Mouse (Mus musculus) heart, embryonic 16.5 days (tissue): ENCODE results near the gene Gria3. TPM values are rescaled to one million over a fixed set of nuclear protein-coding genes. Genes with fewer than 3 reads are reported as not detected.

Experiments used
- ATAC-seq: fragments of 200-750 bp; cut with Nextera tagmentation; replicated peaks from 2 replicates; pipeline ENCODE4 v1.8.0; 2017; ENCODE audit warnings: moderate number of reproducible peaks; ENCODE audit not compliant: insufficient read depth, low FRiP score; ENCODE audit errors: extremely low read depth
- H3K27ac ChIP-seq: fragments of 300-500 bp; sonication (generic); 2 replicates; pipeline ENCODE4 v1.5.1; 2014; ENCODE audit warnings: mild to moderate bottlenecking, low read length, control low read depth, moderate library complexity
- H3K27me3 ChIP-seq: fragments of 300-500 bp; sonication (generic); 2 replicates; pipeline ENCODE4 v1.6.1; 2014; ENCODE audit warnings: low read length, mixed read lengths; ENCODE audit not compliant: control insufficient read depth, insufficient read depth
- H3K36me3 ChIP-seq: fragments of 300-500 bp; sonication (generic); 2 replicates; pipeline ENCODE4 v1.6.1; 2014; ENCODE audit not compliant: control insufficient read depth, insufficient read depth
- H3K4me1 ChIP-seq: fragments of 300-500 bp; sonication (generic); 2 replicates; pipeline ENCODE4 v1.6.1; 2014; ENCODE audit warnings: low read length, mixed read lengths; ENCODE audit not compliant: control insufficient read depth, insufficient read depth
- H3K4me2 ChIP-seq: fragments of 300-500 bp; sonication (generic); 2 replicates; pipeline ENCODE4 v1.6.1; 2014; ENCODE audit warnings: low read depth, mild to moderate bottlenecking, control low read depth, low read length
- H3K4me3 ChIP-seq: fragments of 300-500 bp; sonication (generic); 2 replicates; pipeline ENCODE4 v1.5.1; 2014; ENCODE audit warnings: mild to moderate bottlenecking, control low read depth, low read length
- H3K9ac ChIP-seq: fragments of 300-500 bp; sonication (generic); 2 replicates; pipeline ENCODE4 v1.6.1; 2014; ENCODE audit warnings: low read length, control low read depth
- H3K9me3 ChIP-seq: fragments of 300-500 bp; sonication (generic); replicated peaks from 2 replicates; pipeline ENCODE4 v1.6.1; 2016; ENCODE audit warnings: low read length; ENCODE audit not compliant: control insufficient read depth
- WGBS: fragments of 180-500 bp; shearing (Covaris S2); extraction: QIAGEN DNeasy Blood & Tissue Kit; methylation state at CpG from one replicate; pipeline ENCODE4 v1.1.7; 2014; 5-methylcytosine and 5-hydroxymethylcytosine counted together
- polyA plus RNA-seq: library from polyadenylated mRNA; unstranded; fragments of >200 nt; fragmentation: Nextera tagmentation; extraction: Ambion mirVana; gene quantifications from 2 replicates; pipeline ENCODE4 v1.2.1, GENCODE M21; 2015

Gene Gria3
- polyA plus RNA-seq, 1 experiment from 2014 or later = 6.5 TPM

- no peak for ATAC-seq
- no peaks in the 10 kb centered on the region for H3K27me3 ChIP-seq
- H3K4me2 ChIP-seq = no peak overlapping the region
- H3K9me3 ChIP-seq = no peaks in the 10 kb centered on the region
- no peak overlapping the region for H3K27ac ChIP-seq
- H3K9ac ChIP-seq = no peak overlapping the region
- H3K4me3 ChIP-seq = no peak overlapping the region
- no peaks in the 10 kb centered on the region for H3K36me3 ChIP-seq
- no peaks in the 10 kb centered on the region for H3K4me1 ChIP-seq
- WGBS = 60% methylated on average over 2 of the region's 2 CpGs
Observed at GRCm38 (mm10) chrX:41532511-41532910, 131.9 kb downstream of the Gria3 start.

- 64% methylated on average over 2 of the region's 2 CpGs for WGBS
- Histone ChIP-seq H3K9ac (no peak overlapping the region), H3K27me3 (no peaks in the 10 kb centered on the region), H3K27ac (no peak overlapping the region), H3K9me3 (no peaks in the 10 kb centered on the region), H3K4me3 (no peak overlapping the region), H3K4me2 (no peak overlapping the region), H3K36me3 (no peaks in the 10 kb centered on the region), H3K4me1 (no peaks in the 10 kb centered on the region)
- ATAC-seq = no peak
Observed at GRCm38 (mm10) chrX:41535886-41536285, 135.2 kb downstream of the Gria3 start.

- Histone ChIP-seq H3K36me3 (no peaks in the 10 kb centered on the region), H3K4me2 (no peak overlapping the region), H3K4me3 (no peak overlapping the region), H3K9ac (no peak overlapping the region), H3K27me3 (no peaks in the 10 kb centered on the region), H3K4me1 (no peaks in the 10 kb centered on the region), H3K27ac (no peak overlapping the region), H3K9me3 (no peaks in the 10 kb centered on the region)
- ATAC-seq = no peak
- WGBS = 66% methylated on average over 6 of the region's 6 CpGs
Observed at GRCm38 (mm10) chrX:41562296-41563060, 161.8 kb downstream of the Gria3 start.

DNA sequence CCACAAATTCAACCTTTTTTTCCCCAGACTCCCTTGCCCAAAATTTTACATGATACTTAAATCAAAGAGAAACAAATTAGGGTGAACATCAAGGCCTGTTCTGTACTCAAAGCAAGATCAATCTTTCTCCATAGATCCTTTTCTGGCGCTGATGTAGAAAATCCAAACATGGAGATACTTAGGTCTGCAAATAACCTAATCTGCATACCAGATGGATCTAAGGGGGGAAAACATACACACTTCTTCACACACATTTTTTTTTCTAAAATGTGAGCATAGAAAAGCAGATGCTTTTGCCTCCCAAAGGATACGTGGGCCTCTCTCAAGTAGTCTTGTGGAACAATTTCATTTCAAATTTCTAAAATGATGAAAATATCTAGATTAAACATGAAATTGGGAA lies 164.2 kb downstream of the Gria3 start:
- H3K9ac ChIP-seq = no peak overlapping the region
- H3K36me3 ChIP-seq = no peaks in the 10 kb centered on the region
- WGBS = 73% methylated on average over 2 of the region's 2 CpGs
- H3K27ac ChIP-seq = no peak overlapping the region
- H3K4me2 ChIP-seq = no peak overlapping the region
- H3K27me3 ChIP-seq = no peaks in the 10 kb centered on the region
- no peak overlapping the region for H3K4me3 ChIP-seq
- H3K9me3 ChIP-seq = no peaks in the 10 kb centered on the region
- ATAC-seq = no peak
- H3K4me1 ChIP-seq = no peaks in the 10 kb centered on the region

GRCm38 (mm10) chrX:41573079-41573478 lies 172.4 kb downstream of the Gria3 start:
- no peak overlapping the region for H3K9ac ChIP-seq
- H3K9me3 ChIP-seq = no peaks in the 10 kb centered on the region
- no peaks in the 10 kb centered on the region for H3K36me3 ChIP-seq
- no peaks in the 10 kb centered on the region for H3K4me1 ChIP-seq
- ATAC-seq = no peak
- no peak overlapping the region for H3K4me2 ChIP-seq
- H3K27ac ChIP-seq = no peak overlapping the region
- WGBS = 46% methylated on average over 1 of the region's 1 CpGs
- H3K27me3 ChIP-seq = no peaks in the 10 kb centered on the region
- no peak overlapping the region for H3K4me3 ChIP-seq

DNA sequence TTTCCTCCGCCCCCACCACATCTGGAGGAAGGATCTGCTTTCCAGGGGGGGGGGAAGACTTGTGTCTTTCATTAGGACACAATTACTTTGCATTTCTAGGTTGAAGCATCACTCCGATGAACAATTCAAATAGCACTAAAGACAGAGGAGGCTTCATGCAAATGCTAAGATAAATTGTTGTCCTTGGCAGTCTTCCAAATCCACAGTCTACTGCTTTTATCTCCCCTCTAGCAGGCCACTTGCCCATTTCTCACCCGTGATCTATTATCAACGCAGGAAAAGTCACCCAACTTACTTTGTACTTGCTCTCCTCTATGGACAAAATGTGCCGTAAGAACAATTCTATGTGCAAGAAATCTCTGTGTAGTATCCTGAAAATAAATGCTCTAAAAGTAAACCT lies 178.1 kb downstream of the Gria3 start:
- Histone ChIP-seq H3K27ac (no peak overlapping the region), H3K9me3 (no peaks in the 10 kb centered on the region), H3K36me3 (no peaks in the 10 kb centered on the region), H3K4me3 (no peak overlapping the region), H3K9ac (no peak overlapping the region), H3K4me2 (no peak overlapping the region), H3K27me3 (no peaks in the 10 kb centered on the region), H3K4me1 (no peaks in the 10 kb centered on the region)
- no peak for ATAC-seq
- 49% methylated on average over 5 of the region's 5 CpGs for WGBS

DNA sequence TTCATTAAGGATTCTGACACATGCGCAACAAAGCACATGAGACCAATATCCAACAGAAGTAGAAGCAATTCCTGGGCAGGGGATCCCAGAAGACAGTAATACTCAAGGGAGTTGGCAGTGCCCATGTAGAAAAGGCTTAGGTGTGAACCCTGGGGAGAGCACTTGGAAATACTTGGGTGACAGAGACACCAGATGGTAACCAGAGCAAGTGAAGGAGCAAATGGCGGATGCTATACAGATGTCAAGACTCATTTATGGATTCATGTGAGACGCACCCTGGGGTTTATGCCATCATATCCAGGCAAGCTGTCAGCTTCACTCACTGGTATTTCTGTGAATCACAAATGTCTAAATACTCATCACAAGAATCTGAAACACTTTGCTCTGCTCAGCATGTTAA lies 187.0 kb downstream of the Gria3 start:
- no peaks in the 10 kb centered on the region for H3K9me3 ChIP-seq
- no peak for ATAC-seq
- H3K4me3 ChIP-seq = no peak overlapping the region
- no peaks in the 10 kb centered on the region for H3K36me3 ChIP-seq
- H3K4me1 ChIP-seq = no peaks in the 10 kb centered on the region
- 96% methylated on average over 3 of the region's 3 CpGs for WGBS
- H3K9ac ChIP-seq = no peak overlapping the region
- no peak overlapping the region for H3K27ac ChIP-seq
- no peak overlapping the region for H3K4me2 ChIP-seq
- H3K27me3 ChIP-seq = no peaks in the 10 kb centered on the region

- no peak overlapping the region for H3K4me3 ChIP-seq
- no peaks in the 10 kb centered on the region for H3K27me3 ChIP-seq
- ATAC-seq = no peak
- WGBS = 75% methylated on average over 1 of the region's 1 CpGs
- 0 out of 2 replicates have a peak, but pooled peaks cover 3% of the 10 kb centered on the region for H3K36me3 ChIP-seq
- H3K9ac ChIP-seq = no peak overlapping the region
- no peak overlapping the region for H3K27ac ChIP-seq
- no peak overlapping the region for H3K4me2 ChIP-seq
- no peaks in the 10 kb centered on the region for H3K4me1 ChIP-seq
- no peaks in the 10 kb centered on the region for H3K9me3 ChIP-seq
Observed at GRCm38 (mm10) chrX:41607181-41607580, 206.5 kb downstream of the Gria3 start.

GRCm38 (mm10) chrX:41614920-41615319 lies 214.3 kb downstream of the Gria3 start:
- Histone ChIP-seq H3K9ac (no peak overlapping the region), H3K27ac (no peak overlapping the region), H3K27me3 (no peaks in the 10 kb centered on the region), H3K9me3 (no peaks in the 10 kb centered on the region), H3K4me3 (no peak overlapping the region), H3K4me1 (no peaks in the 10 kb centered on the region), H3K36me3 (0 out of 2 replicates have a peak, but pooled peaks cover 3% of the 10 kb centered on the region), H3K4me2 (no peak overlapping the region)
- ATAC-seq = no peak
- 35% methylated on average over 2 of the region's 2 CpGs for WGBS
